Mouse (Mus musculus) gastrocnemius, postnatal 36 days (tissue): Measurements from ENCODE around the gene Ankle1. TPM values are rescaled to one million over a fixed set of nuclear protein-coding genes. Genes with fewer than 3 reads are reported as not detected.
A peak's percentile ranks its signal among the peaks of the same experiment; 100 is the strongest.

Source experiments
- DNase-seq, 2 experiments: peaks; one replicate each; pipeline ENCODE4 v3.0.0; 2022
- intact Hi-C: fragments of 180-260 bp; cut with DNase I; formaldehyde crosslinking; loops from one replicate; pipeline ENCODE4 v1.15.1; 2025
- total RNA-seq, 2 experiments: library from RNA; stranded (reverse); gene quantifications; 2 replicates each; pipeline ENCODE4 v1.2.3; 2021

The Ankle1 gene
- total RNA-seq, 2 experiments from 2014 or later: 0.12 to 0.46 TPM

- peak; percentile 52 to 75 for DNase-seq
- intact Hi-C loops: no loop called here
These were observed 24.3 kb upstream of the Ankle1 start, which contains the start of gene Nr2f6 for GRCm38 (mm10) chr8:71381421-71381970. Nr2f6 (minus strand) TSS chr8:71381960.

- intact Hi-C loops: no loop called here
- peak; percentile 76 to 80 for DNase-seq
These were observed 23.5 kb upstream of the Ankle1 start for GRCm38 (mm10) chr8:71381971-71382961.

GRCm38 (mm10) chr8:71383396-71383795 lies 22.4 kb upstream of the Ankle1 start:
- DNase-seq: no peak
- intact Hi-C loops: no loop called here

GRCm38 (mm10) chr8:71383860-71384259 lies 21.9 kb upstream of the Ankle1 start:
- DNase-seq: no peak
- intact Hi-C loops: no loop called here

- no peak for DNase-seq
- intact Hi-C loops: no loop called here
These were observed 20.5 kb upstream of the Ankle1 start for GRCm38 (mm10) chr8:71385212-71385835.

- no peak for DNase-seq
- intact Hi-C loops: no loop called here
These were observed 17.5 kb upstream of the Ankle1 start for GRCm38 (mm10) chr8:71388267-71388666.

- intact Hi-C loops: no loop called here
- DNase-seq: no peak
These were observed 14.1 kb upstream of the Ankle1 start for GRCm38 (mm10) chr8:71391696-71392095.

- intact Hi-C loops: no loop called here
- peak in 1 of 2 experiments; percentile 9 for DNase-seq
These were observed 13.4 kb upstream of the Ankle1 start for GRCm38 (mm10) chr8:71392391-71392790.

GRCm38 (mm10) chr8:71392871-71393270 lies 12.9 kb upstream of the Ankle1 start:
- intact Hi-C loops: no loop called here
- DNase-seq: peak in 1 of 2 experiments; percentile 12

- DNase-seq: peak in 1 of 2 experiments; percentile 12
- intact Hi-C loops: no loop called here
These were observed 11.3 kb upstream of the Ankle1 start for GRCm38 (mm10) chr8:71394481-71394880.

- DNase-seq: peak in 1 of 2 experiments; percentile 11
- intact Hi-C loops: no loop called here
These were observed 10.7 kb upstream of the Ankle1 start for GRCm38 (mm10) chr8:71395071-71395470.

GRCm38 (mm10) chr8:71395629-71396028 lies 10.2 kb upstream of the Ankle1 start, which contains the start of gene Ushbp1:
Ushbp1 (minus strand) TSS chr8:71395802.
- DNase-seq: peak in 1 of 2 experiments; percentile 30

GRCm38 (mm10) chr8:71396639-71397305 lies 9.0 kb upstream of the Ankle1 start, which contains the start of gene Babam1:
Babam1 (plus strand) TSS chr8:71396861.
- intact Hi-C loops: no loop called here
- peak; percentile 82 to 91 for DNase-seq

More at GRCm38 (mm10) chr8:71395629-71396028, 10.2 kb upstream of the Ankle1 start, which contains the start of gene Ushbp1:
- intact Hi-C loops: no loop called here

- DNase-seq: no peak
- intact Hi-C loops: no loop called here
These were observed 8.1 kb upstream of the Ankle1 start for GRCm38 (mm10) chr8:71397701-71398100.

GRCm38 (mm10) chr8:71400826-71401225 lies 5.0 kb upstream of the Ankle1 start:
- intact Hi-C loops: no loop called here

GRCm38 (mm10) chr8:71401454-71401853 lies 4.4 kb upstream of the Ankle1 start:
- intact Hi-C loops: no loop called here
- no peak for DNase-seq

More at GRCm38 (mm10) chr8:71400826-71401225, 5.0 kb upstream of the Ankle1 start:
- DNase-seq: no peak

- DNase-seq: no peak
- intact Hi-C loops: no loop called here
These were observed 3.3 kb upstream of the Ankle1 start for GRCm38 (mm10) chr8:71402446-71402964.

GRCm38 (mm10) chr8:71403107-71403885 lies 2.5 kb upstream of the Ankle1 start:
- intact Hi-C loops: no loop called here

GRCm38 (mm10) chr8:71404011-71404410 lies 1.8 kb upstream of the Ankle1 start:
- DNase-seq: no peak
- intact Hi-C loops: no loop called here

More at GRCm38 (mm10) chr8:71403107-71403885, 2.5 kb upstream of the Ankle1 start:
- no peak for DNase-seq
